Mouse (Mus musculus): ENCODE data around the gene Dhrs9. TPM values are rescaled to one million over a fixed set of nuclear protein-coding genes. Genes with fewer than 3 reads are reported as not detected.

Gene Dhrs9
- total and polyA plus RNA-seq, 3 experiments = 0.08 to 0.35 (median 0.32) TPM

DNA sequence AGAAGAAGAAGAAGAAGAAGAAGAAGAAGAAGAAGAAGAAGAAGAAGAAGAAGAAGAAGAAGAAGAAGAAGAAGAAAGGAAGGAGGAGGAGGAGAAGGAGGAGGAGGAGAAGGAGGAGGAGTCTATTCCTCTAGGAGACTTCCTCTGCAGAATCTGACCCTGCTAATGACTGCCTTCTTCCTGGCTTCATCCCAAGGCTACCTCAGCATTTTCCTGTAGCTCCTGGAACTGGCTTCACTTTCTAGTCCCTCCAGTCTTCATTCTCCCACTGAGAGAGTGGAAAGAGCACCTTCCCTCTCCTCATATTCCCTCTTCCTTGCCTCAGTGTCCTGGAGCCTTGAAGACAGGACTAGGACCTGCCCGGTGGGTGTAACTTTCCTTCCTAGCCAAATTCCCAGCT lies 15.0 kb upstream of the Dhrs9 start:
- H3K4me1 ChIP-seq (ENCODE audit: control insufficient read depth, insufficient read depth, low read length) = no peaks in the 10 kb centered on the region
- no peak overlapping the region for H3K9ac ChIP-seq (ENCODE audit: low read depth, low read length)
- no peak for DNase-seq
- WGBS = 100% methylated on average over 1 of the region's 1 CpGs
- H3K27ac ChIP-seq = no peak overlapping the region
- intact Hi-C loops (cut with DNase I) = no loop called here
- no peak overlapping the region for H3K4me3 ChIP-seq
- H3K36me3 ChIP-seq (ENCODE audit: control insufficient read depth, insufficient read depth, low read length) = no peaks in the 10 kb centered on the region
- H3K27me3 ChIP-seq (ENCODE audit: control insufficient read depth, insufficient read depth, low read length) = no peaks in the 10 kb centered on the region
- TF ChIP-seq EP300 (IDR thresholded peaks at IDR 0.05; ENCODE audit: insufficient read depth, low read depth, low read length) = no peak
- TF ChIP-seq CTCF (IDR thresholded peaks at IDR 0.05) = no peak
- TF ChIP-seq POLR2A (IDR thresholded peaks at IDR 0.05; ENCODE audit: insufficient read depth, low read depth, low read length) = no peak
- H3K79me2 ChIP-seq (replicated peaks; ENCODE audit: control insufficient read depth, insufficient read depth, low read length) = no peaks in the 10 kb centered on the region

- Histone ChIP-seq H3K79me2 (replicated peaks; ENCODE audit: control insufficient read depth, insufficient read depth, low read length) (no peaks in the 10 kb centered on the region), H3K36me3 (ENCODE audit: control insufficient read depth, insufficient read depth, low read length) (no peaks in the 10 kb centered on the region), H3K4me3 (no peak overlapping the region), H3K4me1 (ENCODE audit: control insufficient read depth, insufficient read depth, low read length) (no peaks in the 10 kb centered on the region), H3K27me3 (ENCODE audit: control insufficient read depth, insufficient read depth, low read length) (no peaks in the 10 kb centered on the region), H3K27ac (no peak overlapping the region), H3K9ac (ENCODE audit: low read depth, low read length) (no peak overlapping the region)
- DNase-seq = no peak
- 59% methylated on average over 2 of the region's 2 CpGs for WGBS
- TF ChIP-seq POLR2A (IDR thresholded peaks at IDR 0.05; ENCODE audit: insufficient read depth, low read depth, low read length) (no peak), CTCF (IDR thresholded peaks at IDR 0.05) (no peak), EP300 (IDR thresholded peaks at IDR 0.05; ENCODE audit: insufficient read depth, low read depth, low read length) (no peak)
- intact Hi-C loops (cut with DNase I) = no loop called here
Measured at GRCm38 (mm10) chr2:69376780-69377179, 3.5 kb upstream of the Dhrs9 start.

DNA sequence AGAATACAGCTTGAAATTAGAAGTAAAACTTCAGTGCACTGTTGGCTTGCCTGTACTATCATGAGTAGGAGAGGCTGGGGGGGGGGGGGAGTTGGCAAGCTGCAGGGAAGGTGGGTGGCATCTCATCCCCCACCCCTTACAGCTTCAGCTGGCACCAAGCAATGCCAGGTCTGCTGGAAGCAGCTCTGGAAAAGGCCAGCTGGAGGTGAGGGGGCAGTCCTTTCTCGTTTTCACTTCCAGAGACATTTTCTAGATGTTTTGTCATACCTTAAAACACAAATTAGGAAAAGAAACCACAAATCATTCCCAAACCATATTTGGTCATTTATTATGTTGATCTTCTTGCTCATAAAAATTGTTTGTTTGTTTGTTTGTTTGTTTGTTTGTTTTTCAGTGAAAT lies 444 bp upstream of the Dhrs9 start:
- no peak overlapping the region for H3K9ac ChIP-seq (ENCODE audit: low read depth, low read length)
- TF ChIP-seq POLR2A (IDR thresholded peaks at IDR 0.05; ENCODE audit: insufficient read depth, low read depth, low read length) = no peak
- TF ChIP-seq CTCF (IDR thresholded peaks at IDR 0.05) = no peak
- TF ChIP-seq EP300 (IDR thresholded peaks at IDR 0.05; ENCODE audit: insufficient read depth, low read depth, low read length) = no peak
- no peaks in the 10 kb centered on the region for H3K79me2 ChIP-seq (replicated peaks; ENCODE audit: control insufficient read depth, insufficient read depth, low read length)
- H3K27ac ChIP-seq = no peak overlapping the region
- H3K27me3 ChIP-seq (ENCODE audit: control insufficient read depth, insufficient read depth, low read length) = no peaks in the 10 kb centered on the region
- 41% methylated on average over 1 of the region's 1 CpGs for WGBS
- intact Hi-C loops (cut with DNase I) = no loop called here
- no peak overlapping the region for H3K4me3 ChIP-seq
- DNase-seq = no peak
- H3K36me3 ChIP-seq (ENCODE audit: control insufficient read depth, insufficient read depth, low read length) = no peaks in the 10 kb centered on the region
- H3K4me1 ChIP-seq (ENCODE audit: control insufficient read depth, insufficient read depth, low read length) = no peaks in the 10 kb centered on the region

DNA sequence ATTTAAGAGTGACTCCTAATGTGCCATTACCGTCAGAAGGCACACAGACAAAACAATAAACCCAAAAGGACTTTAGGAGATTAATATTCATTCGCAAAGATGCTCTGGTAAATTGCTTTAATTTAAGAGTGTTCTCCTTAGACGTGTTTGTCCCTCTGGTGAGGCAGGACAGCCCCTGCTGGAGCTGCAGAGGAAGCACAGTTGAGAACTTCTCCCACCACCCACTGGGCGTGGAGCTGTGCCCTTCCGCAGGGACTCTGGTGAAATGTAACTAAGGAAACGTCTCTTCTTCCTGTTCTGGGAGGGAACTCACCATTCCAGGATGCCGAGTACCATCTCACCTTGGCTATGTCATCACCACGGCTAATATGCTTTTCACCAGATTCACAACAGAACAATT lies 1.5 kb downstream of the Dhrs9 start:
- TF ChIP-seq CTCF (IDR thresholded peaks at IDR 0.05) = 0 out of 2 replicates have a peak, but pooled peaks have one; percentile 16
- TF ChIP-seq POLR2A (IDR thresholded peaks at IDR 0.05; ENCODE audit: insufficient read depth, low read depth, low read length) = no peak
- DNase-seq = no peak
- Histone ChIP-seq H3K4me3 (no peak overlapping the region), H3K27me3 (ENCODE audit: control insufficient read depth, insufficient read depth, low read length) (no peaks in the 10 kb centered on the region), H3K36me3 (ENCODE audit: control insufficient read depth, insufficient read depth, low read length) (no peaks in the 10 kb centered on the region), H3K79me2 (replicated peaks; ENCODE audit: control insufficient read depth, insufficient read depth, low read length) (no peaks in the 10 kb centered on the region), H3K27ac (no peak overlapping the region), H3K9ac (ENCODE audit: low read depth, low read length) (no peak overlapping the region), H3K4me1 (ENCODE audit: control insufficient read depth, insufficient read depth, low read length) (no peaks in the 10 kb centered on the region)
- intact Hi-C loops (cut with DNase I) = no loop called here
- WGBS = 35% methylated on average over 8 of the region's 8 CpGs

GRCm38 (mm10) chr2:69382838-69383237 lies 2.6 kb downstream of the Dhrs9 start:
- WGBS = 84% methylated on average over 5 of the region's 5 CpGs
- no peaks in the 10 kb centered on the region for H3K79me2 ChIP-seq (replicated peaks; ENCODE audit: control insufficient read depth, insufficient read depth, low read length)
- H3K36me3 ChIP-seq (ENCODE audit: control insufficient read depth, insufficient read depth, low read length) = no peaks in the 10 kb centered on the region
- H3K9ac ChIP-seq (ENCODE audit: low read depth, low read length) = no peak overlapping the region
- no peak for DNase-seq
- H3K27me3 ChIP-seq (ENCODE audit: control insufficient read depth, insufficient read depth, low read length) = no peaks in the 10 kb centered on the region
- H3K4me1 ChIP-seq (ENCODE audit: control insufficient read depth, insufficient read depth, low read length) = no peaks in the 10 kb centered on the region
- intact Hi-C loops (cut with DNase I) = no loop called here
- H3K4me3 ChIP-seq = no peak overlapping the region
- TF ChIP-seq CTCF (IDR thresholded peaks at IDR 0.05) (no peak), POLR2A (IDR thresholded peaks at IDR 0.05; ENCODE audit: insufficient read depth, low read depth, low read length) (no peak), EP300 (IDR thresholded peaks at IDR 0.05; ENCODE audit: insufficient read depth, low read depth, low read length) (no peak)
- no peak overlapping the region for H3K27ac ChIP-seq

GRCm38 (mm10) chr2:69386118-69386871 lies 6.0 kb downstream of the Dhrs9 start:
- Histone ChIP-seq H3K79me2 (replicated peaks; ENCODE audit: control insufficient read depth, insufficient read depth, low read length) (no peaks in the 10 kb centered on the region), H3K27me3 (ENCODE audit: control insufficient read depth, insufficient read depth, low read length) (no peaks in the 10 kb centered on the region), H3K4me1 (ENCODE audit: control insufficient read depth, insufficient read depth, low read length) (no peaks in the 10 kb centered on the region), H3K4me3 (no peak overlapping the region), H3K9ac (ENCODE audit: low read depth, low read length) (no peak overlapping the region), H3K36me3 (ENCODE audit: control insufficient read depth, insufficient read depth, low read length) (no peaks in the 10 kb centered on the region), H3K27ac (no peak overlapping the region)
- intact Hi-C loops (cut with DNase I) = no loop called here
- 51% methylated on average over 3 of the region's 3 CpGs for WGBS
- TF ChIP-seq CTCF (IDR thresholded peaks at IDR 0.05) (no peak), EP300 (IDR thresholded peaks at IDR 0.05; ENCODE audit: insufficient read depth, low read depth, low read length) (no peak), POLR2A (IDR thresholded peaks at IDR 0.05; ENCODE audit: insufficient read depth, low read depth, low read length) (no peak)
- no peak for DNase-seq

Measured in heart, adult 2 months (tissue).